In the genomic region with DNA sequence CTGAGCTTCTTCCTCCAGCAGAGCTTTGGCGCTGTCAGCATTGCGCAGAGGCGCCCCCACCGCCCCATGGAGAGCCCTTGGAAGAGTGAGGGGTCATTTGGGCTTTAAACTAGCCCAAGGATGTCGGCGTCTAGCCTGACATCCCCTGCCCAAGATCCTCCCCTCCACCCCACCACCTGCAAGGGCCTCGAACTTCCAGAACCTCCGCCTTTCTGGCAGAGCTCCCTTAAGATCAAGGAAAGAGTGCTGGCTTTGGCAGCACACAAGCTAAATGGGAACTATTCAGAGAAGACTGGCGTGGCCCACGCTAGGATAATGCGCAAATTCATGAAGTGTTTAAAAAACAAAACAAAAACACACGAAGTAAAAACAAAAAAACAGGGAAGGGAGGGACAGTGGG, we compare ENCODE assay signal across 22 mouse cellular contexts. TPM values are rescaled to one million over a fixed set of nuclear protein-coding genes. Genes with fewer than 3 reads are reported as not detected.
DNase-seq lines count a peak whose midpoint lies in the region; ATAC-seq and TF ChIP-seq lines count a peak whose summit lies in the region.
"Had no signal": no experiment of that assay in that cellular context is flagged by ENCODE, and none has a peak within 500 bp of the region (broad histone marks: within the 10 kb centered on the region; RNA-seq: fewer than 3 reads in every experiment).

No protein-coding gene starts in this region.

- peak; percentile 10 for DNase-seq in embryo, embryonic 9.5 days (ENCODE audit: extremely low spot score)
- no peak for DNase-seq in embryo, embryonic 10 days (ENCODE audit: low spot score)
- DNase-seq in midbrain, embryonic 11.5 days (ENCODE audit: low spot score, missing footprints), result peak; percentile 93
- DNase-seq in adrenal gland, adult (ENCODE audit: inconsistent age in 2 of 2, low spot score in 1 of 2), result no peak
- DNase-seq in adrenal gland, adult 2 months, result no peak
- DNase-seq in kidney, adult 8-10 months, result no peak
- DNase-seq: adrenal gland, postnatal 10 days; cerebellum, adult 8-10 months; gastrocnemius, postnatal 36 days; lung, adult 2 months; right cerebral cortex, adult 18-20 months; spleen, adult 18-20 months; thymus, postnatal 25 days had no signal

- H3K4me2 ChIP-seq in embryonic facial prominence, embryonic 13.5 days, result 0 out of 2 replicates have a peak overlapping the region, but pooled peaks have one; percentile 14
- H3K4me2 ChIP-seq in midbrain, embryonic 11.5 days, result peak overlapping the region; percentile 38; the same call in 1 of the 2 replicates
- H3K4me2 ChIP-seq: heart, embryonic 15.5 days; stomach, embryonic 15.5 days had no signal

- peaks cover 51% of the 10 kb centered on the region for H3K4me1 ChIP-seq in E14TG2a.4 (replicated peaks; ENCODE audit: low read depth, low read length)
- peaks cover 17% of the 10 kb centered on the region for H3K4me1 ChIP-seq in embryonic facial prominence, embryonic 13.5 days
- peaks cover 44% of the 10 kb centered on the region for H3K4me1 ChIP-seq in midbrain, embryonic 11.5 days (ENCODE audit: control insufficient read depth, insufficient read depth, low read length)

- no peak for TF ChIP-seq CTCF in E14TG2a.4 (conservative IDR thresholded peaks at IDR 0.05; ENCODE audit: low read length)

- ATAC-seq in embryonic facial prominence, embryonic 13.5 days (ENCODE audit: insufficient number of reproducible peaks, insufficient read depth, low FRiP score, low TSS enrichment, low read depth), result no peak
- peak; percentile 4; the same call in 1 of the 2 replicates for ATAC-seq in midbrain, embryonic 11.5 days (ENCODE audit: low FRiP score)

- WGBS in embryonic facial prominence, embryonic 13.5 days, result 20% methylated on average over 12 of the region's 12 CpGs
- 15% methylated on average over 12 of the region's 12 CpGs for WGBS in midbrain, embryonic 11.5 days

- no peak overlapping the region for H3K9ac ChIP-seq in embryonic facial prominence, embryonic 13.5 days
- H3K9ac ChIP-seq in midbrain, embryonic 11.5 days (ENCODE audit: low read length), result peak overlapping the region; percentile 22; the same call in 1 of the 2 replicates
- H3K9ac ChIP-seq: heart, embryonic 15.5 days; stomach, embryonic 15.5 days had no signal

- no peak overlapping the region for H3K27ac ChIP-seq in embryonic facial prominence, embryonic 13.5 days
- H3K27ac ChIP-seq in midbrain, embryonic 11.5 days (ENCODE audit: low read depth, low read length), result peak overlapping the region; percentile 26; the same call in 1 of the 2 replicates
- H3K27ac ChIP-seq: heart, embryonic 15.5 days; kidney, postnatal 0 days; macrophage; stomach, embryonic 15.5 days had no signal

- H3K27me3 ChIP-seq in E14TG2a.4 (ENCODE audit: insufficient read depth, low read length), result no peaks in the 10 kb centered on the region
- H3K27me3 ChIP-seq in embryonic facial prominence, embryonic 13.5 days, result peaks cover 86% of the 10 kb centered on the region
- H3K27me3 ChIP-seq in midbrain, embryonic 11.5 days (ENCODE audit: control insufficient read depth, insufficient read depth, low read length), result peaks cover 4% of the 10 kb centered on the region; the same call in 1 of the 2 replicates
- H3K27me3 ChIP-seq: CH12.LX had no signal

- peaks cover 1% of the 10 kb centered on the region; the same call in 1 of the 2 replicates for H3K36me3 ChIP-seq in E14TG2a.4 (ENCODE audit: insufficient read depth, low read length)
- H3K36me3 ChIP-seq in embryonic facial prominence, embryonic 13.5 days, result no peaks in the 10 kb centered on the region
- H3K36me3 ChIP-seq in midbrain, embryonic 11.5 days (ENCODE audit: control insufficient read depth, insufficient read depth, low read length), result no peaks in the 10 kb centered on the region
- H3K36me3 ChIP-seq: heart, embryonic 15.5 days; stomach, embryonic 15.5 days had no signal

- H3K9me3 ChIP-seq in E14TG2a.4 (ENCODE audit: low read length), result no peaks in the 10 kb centered on the region
- H3K9me3 ChIP-seq in embryonic facial prominence, embryonic 13.5 days, result no peaks in the 10 kb centered on the region
- H3K9me3 ChIP-seq in midbrain, embryonic 11.5 days (ENCODE audit: control insufficient read depth, low read length), result no peaks in the 10 kb centered on the region
- H3K9me3 ChIP-seq: heart, embryonic 15.5 days; stomach, embryonic 15.5 days had no signal

- peak overlapping the region; percentile 45 for H3K4me3 ChIP-seq in E14TG2a.4 (replicated peaks; ENCODE audit: low read length)
- H3K4me3 ChIP-seq in embryonic facial prominence, embryonic 13.5 days, result no peak overlapping the region
- no peak overlapping the region for H3K4me3 ChIP-seq in midbrain, embryonic 11.5 days (ENCODE audit: low read depth, low read length)
- H3K4me3 ChIP-seq: heart, embryonic 15.5 days; stomach, embryonic 15.5 days had no signal

RNA-seq across cellular contexts. Expression of gene Otx2, which starts 21.4 kb away (rescaled TPM):
- polyA plus RNA-seq in embryonic facial prominence, embryonic 13.5 days (2015; fragmentation: Nextera tagmentation; extraction: Ambion mirVana), result 8.6 and 13.1 TPM in 2 replicates
- polyA plus RNA-seq in midbrain, embryonic 11.5 days (2014; fragmentation: Nextera tagmentation; extraction: Ambion mirVana), result 229 and 230 TPM in 2 replicates
- not detected for total RNA-seq in adrenal gland, adult 2 months (2021)
- not detected in 2 replicates for polyA plus RNA-seq in adrenal gland, adult 2 months (2012; rRNA removed)
- total RNA-seq: adrenal gland, postnatal 10 days; CH12.LX; gastrocnemius, postnatal 36 days; liver, adult 2 months had no signal
- polyA plus RNA-seq: heart, embryonic 15.5 days; intestine, embryonic 14.5 days; kidney, postnatal 0 days; liver, adult 2 months; lung, adult 2 months; macrophage had no signal

Comparison
In these comparisons a context has a peak if more than half of its experiments do, and no peak if none do; other contexts are left out.
1. DNase-seq: peak in embryo, embryonic 9.5 days (single experiment) and midbrain, embryonic 11.5 days (single experiment); none in embryo, embryonic 10 days (single experiment), adrenal gland, adult (0 of 2), adrenal gland, adult 2 months (single experiment) and kidney, adult 8-10 months (0 of 2).
2. RNA of gene Otx2, which starts 21.4 kb away (polyA plus RNA-seq): 229 to 230 TPM in midbrain, embryonic 11.5 days; 8.6 to 13.1 TPM in embryonic facial prominence, embryonic 13.5 days and not detected in adrenal gland, adult 2 months; every median in the first group is over 10 times any median in the second.